Mouse (Mus musculus): ENCODE results near the gene Sstr3. TPM values are rescaled to one million over a fixed set of nuclear protein-coding genes. Genes with fewer than 3 reads are reported as not detected.

Gene Sstr3
- total RNA-seq (2015) (not detected in 2 replicates), total RNA-seq (2017) (not detected in 2 replicates)

DNA sequence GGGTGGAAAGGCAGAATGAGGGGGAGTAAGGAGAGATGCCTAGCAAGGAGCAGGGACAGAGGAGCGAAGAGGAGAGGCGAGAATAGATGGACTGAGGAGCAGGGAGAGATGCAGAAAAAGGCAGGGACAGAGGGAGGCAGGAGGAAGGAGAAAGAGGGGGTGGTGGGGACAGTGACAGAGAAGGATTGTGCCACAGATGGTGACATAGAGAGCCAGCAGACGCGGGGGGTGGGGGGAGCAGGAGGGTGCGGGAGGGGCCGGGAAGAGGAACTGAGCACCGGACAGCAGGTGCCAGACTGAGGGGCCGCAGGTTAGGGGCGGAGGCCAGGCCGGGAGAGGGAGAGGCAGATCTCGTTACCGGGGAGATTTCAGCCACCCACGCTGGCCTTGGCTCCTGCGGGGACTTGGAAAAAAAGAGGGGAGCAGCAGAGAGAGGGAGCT, at the start of gene Sstr3:
Gene Sstr3 (minus strand): TSS at position 125 of the 441 bp plus-strand sequence.
- 0 out of 2 replicates have a peak, but pooled peaks have one; percentile 24 for ATAC-seq (replicated peaks; ENCODE audit: poor library complexity)

GRCm38 (mm10) chr15:78593896-78594425, 49.5 kb upstream of the Sstr3 start:
- no peak for ATAC-seq (replicated peaks; ENCODE audit: poor library complexity)

DNA sequence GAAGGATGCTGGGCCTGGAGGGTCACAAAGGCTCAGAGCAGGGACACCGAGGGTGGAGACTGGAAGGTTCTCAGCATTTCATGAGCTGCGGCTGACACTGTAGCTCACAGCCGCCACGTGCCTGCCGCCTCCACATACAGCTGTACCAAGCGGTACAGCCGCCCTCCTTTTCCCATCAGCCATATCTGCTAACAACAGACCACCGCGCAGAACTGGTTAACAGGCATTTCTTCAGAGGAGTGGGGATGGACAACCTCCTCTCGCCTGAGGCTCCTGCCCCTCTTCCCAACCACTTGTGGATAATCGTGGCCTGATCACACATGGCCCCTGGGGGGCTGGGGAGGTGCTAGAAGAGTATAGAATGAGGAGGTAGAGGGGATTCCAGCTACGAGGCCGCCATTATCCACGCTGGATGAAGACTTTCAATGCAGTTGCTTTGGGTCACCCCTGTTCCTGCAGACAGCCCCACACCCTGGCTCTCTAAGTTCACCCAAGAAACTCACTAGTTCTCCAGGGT, 48.0 kb upstream of the Sstr3 start:
- no peak for ATAC-seq (replicated peaks; ENCODE audit: poor library complexity)

DNA sequence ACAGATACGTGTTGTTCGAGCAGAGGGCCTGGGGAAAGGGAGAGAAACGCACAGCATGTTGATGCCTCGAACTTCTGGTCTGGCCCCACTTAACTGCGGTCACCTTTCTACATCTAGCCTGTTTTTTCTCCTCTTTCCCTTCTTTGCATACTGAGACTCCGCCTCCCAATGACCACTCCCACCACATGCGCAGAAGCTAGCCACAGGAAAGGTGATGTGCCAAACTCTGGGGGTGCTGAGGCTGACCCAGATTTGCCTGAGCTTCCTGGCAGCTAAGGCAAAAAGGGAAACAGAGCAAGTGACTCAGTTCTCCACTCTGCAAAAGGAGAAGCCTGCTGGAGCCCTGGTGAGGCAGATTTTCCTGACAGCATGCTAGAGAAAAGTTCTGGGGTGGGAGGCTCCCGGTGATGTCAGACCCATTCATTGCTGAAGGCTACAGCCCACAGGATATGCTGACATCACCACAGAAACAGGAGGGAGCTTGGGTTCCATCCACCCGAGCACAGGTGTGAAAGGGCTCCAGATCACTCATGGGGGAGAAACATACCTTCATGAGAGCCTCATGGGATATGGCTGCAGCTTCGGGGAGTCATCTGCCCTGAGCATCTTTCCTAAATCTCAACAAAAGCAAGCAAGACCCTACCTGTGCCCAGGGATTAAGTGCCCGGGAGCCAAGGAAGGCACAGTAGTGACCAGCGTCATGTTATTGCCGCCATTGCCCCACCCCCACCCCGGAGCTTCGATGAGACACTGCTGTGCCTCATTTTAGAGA, 47.4 kb upstream of the Sstr3 start:
- peak; percentile 37 for ATAC-seq (replicated peaks; ENCODE audit: poor library complexity)

- no peak for ATAC-seq (replicated peaks; ENCODE audit: poor library complexity)
Observed at GRCm38 (mm10) chr15:78590785-78591184, 46.3 kb upstream of the Sstr3 start.

GRCm38 (mm10) chr15:78589936-78590335, 45.5 kb upstream of the Sstr3 start:
- ATAC-seq (replicated peaks; ENCODE audit: poor library complexity), result no peak

DNA sequence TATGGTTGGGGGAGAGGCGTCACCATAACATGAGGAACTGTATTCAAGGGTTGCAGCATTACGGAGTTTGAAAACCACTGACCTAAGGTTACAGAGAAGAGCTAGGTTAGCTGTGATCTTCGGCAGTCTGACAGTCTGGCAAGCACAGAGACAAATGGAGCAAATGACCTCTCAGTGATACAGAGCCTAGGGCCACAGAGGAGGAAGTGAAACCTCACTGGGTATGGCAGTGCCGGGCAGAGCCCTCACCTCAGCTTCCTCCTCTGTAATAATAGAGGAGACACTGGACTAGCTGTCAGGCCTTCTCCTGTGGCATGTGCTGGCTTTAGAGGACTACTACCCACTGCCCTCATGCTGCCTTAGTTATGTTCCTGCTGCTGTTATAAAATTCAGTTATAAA, 44.4 kb upstream of the Sstr3 start:
- ATAC-seq (replicated peaks; ENCODE audit: poor library complexity), result peak; percentile 73

DNA sequence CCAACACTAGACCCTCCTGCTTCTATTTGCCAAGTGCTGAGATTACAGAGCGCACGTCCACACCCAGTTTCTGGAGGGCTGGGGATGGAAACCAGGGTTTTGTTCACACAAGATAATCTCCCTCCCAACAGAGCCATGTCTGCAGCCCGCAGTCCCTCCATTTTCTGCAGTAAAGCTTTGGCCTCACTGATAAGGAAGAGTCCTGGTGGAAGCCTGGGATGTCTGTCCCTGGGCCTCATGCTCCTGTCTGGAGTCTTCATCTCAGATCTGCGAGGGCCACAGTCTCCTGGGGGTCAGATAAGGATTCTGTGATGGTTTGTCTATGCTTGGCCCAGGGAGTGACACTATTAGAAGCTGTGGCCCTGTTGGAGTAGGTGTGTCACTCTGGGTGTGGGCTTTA, 43.6 kb upstream of the Sstr3 start:
- ATAC-seq (replicated peaks; ENCODE audit: poor library complexity), result no peak

GRCm38 (mm10) chr15:78587050-78587994, 42.8 kb upstream of the Sstr3 start:
- peak; percentile 73 for ATAC-seq (replicated peaks; ENCODE audit: poor library complexity)

GRCm38 (mm10) chr15:78585404-78585803, 40.9 kb upstream of the Sstr3 start:
- no peak for ATAC-seq (replicated peaks; ENCODE audit: poor library complexity)

DNA sequence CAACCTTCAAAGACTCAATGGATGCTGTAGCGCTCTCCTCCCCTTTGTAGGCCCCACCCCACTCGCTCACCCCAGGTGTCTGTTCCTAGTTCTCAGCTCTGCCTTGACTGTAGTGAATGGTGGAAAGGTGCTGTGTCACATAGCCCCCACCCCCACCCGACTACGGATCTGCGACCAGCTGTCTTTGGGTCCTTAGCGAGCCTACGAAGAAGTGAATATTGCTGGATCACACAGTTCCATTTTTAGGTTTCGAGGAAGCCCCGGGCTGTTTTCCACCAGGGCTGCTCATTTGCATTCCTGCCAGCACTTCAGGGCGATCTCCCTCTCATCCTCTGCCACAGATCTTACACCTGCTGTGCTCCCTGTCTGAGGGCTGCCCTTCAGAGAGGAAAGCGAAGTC, 38.9 kb upstream of the Sstr3 start:
- no peak for ATAC-seq (replicated peaks; ENCODE audit: poor library complexity)

GRCm38 (mm10) chr15:78576284-78576810, 31.9 kb upstream of the Sstr3 start:
- no peak for ATAC-seq (replicated peaks; ENCODE audit: poor library complexity)

DNA sequence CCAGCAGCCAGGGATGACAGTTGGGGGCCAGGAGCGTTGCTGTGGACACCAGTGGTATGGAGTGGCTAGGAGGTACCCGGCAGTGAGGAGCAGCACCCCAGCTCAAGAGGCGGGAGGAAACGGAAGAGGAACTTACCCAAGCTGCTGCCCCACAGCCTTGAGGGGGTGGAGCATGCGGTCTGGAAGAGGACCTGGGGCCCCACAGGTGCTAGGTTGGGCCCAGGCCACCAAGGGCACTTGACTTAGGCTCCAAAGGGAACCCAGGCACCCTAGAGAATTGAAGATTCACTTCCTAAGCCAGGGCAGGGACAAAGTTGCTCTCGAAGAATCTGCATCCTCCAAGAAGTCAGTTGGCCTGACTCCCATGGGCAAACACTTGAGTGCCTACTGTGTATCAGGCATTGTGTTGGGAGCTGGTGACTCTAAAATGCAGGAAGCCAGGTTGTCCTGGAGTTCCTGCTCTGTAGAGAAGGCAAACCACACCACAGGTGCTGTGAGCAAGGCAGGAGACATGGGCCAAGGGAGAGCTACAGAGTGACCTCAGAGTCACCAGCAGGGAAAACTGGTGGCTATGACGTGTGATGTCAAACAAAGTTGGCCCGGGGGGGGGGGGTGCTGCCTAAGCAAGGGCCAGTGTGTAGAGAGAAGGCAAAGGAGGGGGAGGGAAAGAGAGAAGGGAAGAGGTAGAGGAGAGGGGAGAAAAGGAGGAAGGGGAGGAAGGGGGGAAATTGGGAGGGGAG, 28.3 kb upstream of the Sstr3 start, which contains the start of gene Rac2:
Gene Rac2 (minus strand): TSS at position 126 of the 740 bp plus-strand sequence.
- peak; percentile 73 for ATAC-seq (replicated peaks; ENCODE audit: poor library complexity)

- ATAC-seq (replicated peaks; ENCODE audit: poor library complexity), result no peak; the same call in 1 of the 2 replicates
Observed at GRCm38 (mm10) chr15:78572270-78572600, 27.8 kb upstream of the Sstr3 start.

GRCm38 (mm10) chr15:78571554-78572269, 27.2 kb upstream of the Sstr3 start:
- peak; percentile 84 for ATAC-seq (replicated peaks; ENCODE audit: poor library complexity)

DNA sequence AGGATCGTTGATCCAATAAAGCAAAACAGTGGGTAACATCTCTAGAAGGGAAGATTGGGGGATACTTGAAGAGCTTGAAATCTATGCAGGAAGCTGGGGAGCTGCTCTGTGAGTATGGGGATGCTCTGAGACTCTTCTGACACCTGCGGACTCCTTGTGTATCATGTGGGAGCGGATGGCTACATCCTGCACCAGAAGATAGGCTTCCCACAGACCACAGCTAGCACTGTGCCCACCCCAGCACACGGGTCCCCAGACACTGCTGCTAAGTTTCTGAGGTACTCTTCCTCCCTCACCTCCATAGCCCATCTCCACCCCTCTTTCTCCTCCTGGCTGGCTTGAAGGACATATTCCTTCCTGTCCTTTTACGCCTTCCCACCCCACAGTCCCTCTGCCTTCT, 25.7 kb upstream of the Sstr3 start:
- no peak for ATAC-seq (replicated peaks; ENCODE audit: poor library complexity)

- no peak for ATAC-seq (replicated peaks; ENCODE audit: poor library complexity)
Observed at GRCm38 (mm10) chr15:78567608-78568120, 23.2 kb upstream of the Sstr3 start.

GRCm38 (mm10) chr15:78564764-78565435, 20.4 kb upstream of the Sstr3 start:
- peak; percentile 38 for ATAC-seq (replicated peaks; ENCODE audit: poor library complexity)

DNA sequence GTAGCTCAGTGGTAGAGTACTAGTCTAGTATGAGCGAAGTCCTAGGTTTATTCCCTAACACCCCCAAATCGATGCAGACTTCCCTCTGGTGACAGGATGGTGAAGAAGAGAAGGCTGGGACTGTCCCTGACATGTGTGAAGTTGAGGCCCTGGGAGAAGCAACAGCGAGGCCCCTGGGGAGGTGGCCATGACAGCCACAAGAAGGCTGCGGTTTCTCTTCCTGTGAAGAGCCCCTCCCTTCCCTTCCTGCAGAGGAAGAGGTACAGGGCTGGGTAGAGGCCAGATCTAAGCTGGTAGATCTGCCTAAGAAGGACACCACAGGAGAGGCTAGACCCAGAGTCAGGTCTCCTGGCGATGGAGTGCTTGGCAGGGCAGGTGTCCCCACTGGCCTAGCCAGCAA, 19.5 kb upstream of the Sstr3 start:
- peak; percentile 77 for ATAC-seq (replicated peaks; ENCODE audit: poor library complexity)
